32 mouse cellular contexts compared by ENCODE assay signal in genomic region chr2:178316281-178316680, GRCm38 (mm10).
"Had no signal": no experiment of that assay in that cellular context is flagged by ENCODE, and none has a peak within 500 bp of the region (broad histone marks: within the 10 kb centered on the region; RNA-seq: fewer than 3 reads in every experiment).

No protein-coding gene starts in this region.

- H3K9ac ChIP-seq: limb, embryonic 12.5 days; limb, embryonic 13.5 days; limb, embryonic 15.5 days; liver, embryonic 12.5 days; liver, embryonic 13.5 days; liver, embryonic 14.5 days; liver, embryonic 15.5 days; liver, postnatal 0 days; lung, embryonic 14.5 days; lung, embryonic 15.5 days; midbrain, embryonic 12.5 days; midbrain, embryonic 13.5 days; midbrain, embryonic 15.5 days; neural tube, embryonic 12.5 days had no signal

- H3K4me3 ChIP-seq: limb, embryonic 10.5 days; limb, embryonic 12.5 days; limb, embryonic 13.5 days; limb, embryonic 15.5 days; liver, embryonic 12.5 days; liver, embryonic 13.5 days; liver, embryonic 15.5 days; lung, embryonic 15.5 days; megakaryocyte, embryonic 14.5 days; midbrain, embryonic 10.5 days; midbrain, embryonic 12.5 days; midbrain, embryonic 13.5 days; midbrain, embryonic 15.5 days; myocyte; neural tube, embryonic 12.5 days had no signal

- H3K27ac ChIP-seq: limb, embryonic 10.5 days; limb, embryonic 12.5 days; limb, embryonic 13.5 days; limb, embryonic 15.5 days; liver, embryonic 12.5 days; liver, embryonic 13.5 days; liver, embryonic 14.5 days; liver, embryonic 15.5 days; lung, embryonic 15.5 days; macrophage; midbrain, embryonic 10.5 days; midbrain, embryonic 12.5 days; midbrain, embryonic 13.5 days; midbrain, embryonic 15.5 days; neural tube, embryonic 12.5 days had no signal

- H3K27me3 ChIP-seq: limb, embryonic 12.5 days; limb, embryonic 13.5 days; limb, embryonic 15.5 days; liver, embryonic 12.5 days; liver, embryonic 13.5 days; liver, embryonic 15.5 days; lung, embryonic 15.5 days; megakaryocyte, embryonic 14.5 days; midbrain, embryonic 12.5 days; midbrain, embryonic 13.5 days; midbrain, embryonic 15.5 days; neural tube, embryonic 12.5 days had no signal

- H3K36me3 ChIP-seq: limb, embryonic 10.5 days; limb, embryonic 12.5 days; limb, embryonic 13.5 days; limb, embryonic 15.5 days; liver, embryonic 12.5 days; liver, embryonic 13.5 days; liver, embryonic 15.5 days; lung, embryonic 15.5 days; midbrain, embryonic 10.5 days; midbrain, embryonic 12.5 days; midbrain, embryonic 15.5 days; neural tube, embryonic 12.5 days had no signal

- H3K4me1 ChIP-seq: limb, embryonic 13.5 days; limb, embryonic 15.5 days; liver, embryonic 12.5 days; liver, embryonic 13.5 days; liver, embryonic 15.5 days; lung, embryonic 15.5 days; megakaryocyte, embryonic 14.5 days; midbrain, embryonic 10.5 days; midbrain, embryonic 12.5 days; midbrain, embryonic 13.5 days; midbrain, embryonic 15.5 days; neural tube, embryonic 12.5 days had no signal

- H3K9me3 ChIP-seq: limb, embryonic 10.5 days; limb, embryonic 12.5 days; limb, embryonic 13.5 days; limb, embryonic 15.5 days; liver, embryonic 12.5 days; liver, embryonic 13.5 days; liver, embryonic 15.5 days; lung, embryonic 15.5 days; megakaryocyte, embryonic 14.5 days; midbrain, embryonic 10.5 days; midbrain, embryonic 12.5 days; midbrain, embryonic 13.5 days; midbrain, embryonic 15.5 days; neural tube, embryonic 12.5 days had no signal

- DNase-seq: left cerebral cortex, postnatal 4 days; liver; liver, embryonic 13.5 days; liver, postnatal 0 days; lung, adult 18-20 months; lung, adult 2 months; lung, embryonic 14.5 days; lung, postnatal 10 days; lung, postnatal 14 days; lung, postnatal 36 days; lung, postnatal 4 days; midbrain, embryonic 14.5 days had no signal

- H3K4me2 ChIP-seq: limb, embryonic 12.5 days; limb, embryonic 13.5 days; limb, embryonic 15.5 days; liver, embryonic 11.5 days; liver, embryonic 12.5 days; liver, embryonic 13.5 days; liver, embryonic 15.5 days; lung, embryonic 14.5 days; lung, embryonic 15.5 days; midbrain, embryonic 11.5 days; midbrain, embryonic 12.5 days; midbrain, embryonic 13.5 days; midbrain, embryonic 15.5 days; neural tube, embryonic 12.5 days had no signal

- ATAC-seq: liver, embryonic 12.5 days; liver, postnatal 0 days; lung, postnatal 0 days; midbrain, embryonic 13.5 days; midbrain, embryonic 15.5 days; midbrain, embryonic 16.5 days had no signal
